Mouse (Mus musculus) cerebellum, postnatal 25 days (tissue): ENCODE measurements at regions not wholly inside any gene's neighbourhood (a gene's known extent, or its start where the extent isn't known, plus 50 kb on each side); places are given as distances from the start of the nearest gene placed in this dataset.

Experiments used
- DNase-seq, 2 experiments: peaks; one replicate each; pipeline ENCODE4 v3.0.0; 2021; ENCODE audit warnings: mixed read lengths in 2 of 2

DNA sequence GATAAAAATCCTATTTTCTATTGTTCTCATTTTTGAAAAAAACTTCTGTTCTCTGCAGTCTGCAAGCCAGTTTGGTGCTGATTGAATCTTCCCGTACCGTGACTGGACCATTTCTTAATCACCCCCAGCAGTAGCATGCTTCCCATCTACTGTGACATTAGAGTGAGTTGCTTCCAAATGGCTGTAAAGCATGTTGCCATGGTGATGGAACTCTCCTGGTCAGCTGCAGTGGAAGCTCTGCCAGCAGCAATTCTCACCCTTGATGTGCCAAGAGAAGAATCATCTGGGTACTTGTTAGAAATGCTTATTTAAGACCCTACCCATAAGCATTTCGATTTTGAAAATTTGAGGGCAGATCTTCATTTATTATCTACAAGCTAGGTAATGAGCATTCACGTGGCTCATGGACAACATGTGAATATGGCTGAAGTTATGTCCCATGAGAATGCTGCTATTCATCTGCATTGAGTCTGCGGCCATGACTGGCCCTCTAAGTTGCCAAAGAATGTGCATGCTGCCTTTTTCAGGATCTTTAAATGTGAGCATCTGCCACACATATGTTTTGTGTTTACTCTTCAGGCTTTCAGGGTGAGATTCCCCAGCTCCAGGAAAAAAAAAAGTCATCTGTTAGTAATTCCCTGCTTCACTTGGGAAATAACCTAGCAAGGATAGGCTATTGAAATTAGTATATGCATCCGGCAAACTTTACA, 62.8 kb downstream of the H2al1n start:
- peak in 1 of 2 experiments; percentile 14 for DNase-seq

DNA sequence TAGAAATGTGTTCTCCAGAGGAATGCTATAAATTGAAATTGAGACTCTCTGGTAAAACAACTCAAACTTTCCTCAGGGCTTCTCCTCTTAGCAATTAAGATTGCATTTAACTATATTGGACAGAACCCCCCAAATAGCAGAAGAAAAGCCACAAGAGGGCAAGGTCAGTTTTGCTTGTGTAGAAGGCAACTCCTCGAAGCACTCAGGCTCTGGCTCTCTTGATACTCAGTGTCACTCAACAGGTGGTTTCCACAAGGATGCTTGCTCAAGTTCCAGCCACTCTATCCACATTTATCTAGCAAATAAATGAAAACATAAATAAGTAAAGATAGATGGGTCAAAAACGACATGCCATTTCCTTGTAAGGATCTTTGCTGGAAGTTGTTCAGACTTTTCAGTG, 68.4 kb downstream of the H2al1n start:
- no peak for DNase-seq

DNA sequence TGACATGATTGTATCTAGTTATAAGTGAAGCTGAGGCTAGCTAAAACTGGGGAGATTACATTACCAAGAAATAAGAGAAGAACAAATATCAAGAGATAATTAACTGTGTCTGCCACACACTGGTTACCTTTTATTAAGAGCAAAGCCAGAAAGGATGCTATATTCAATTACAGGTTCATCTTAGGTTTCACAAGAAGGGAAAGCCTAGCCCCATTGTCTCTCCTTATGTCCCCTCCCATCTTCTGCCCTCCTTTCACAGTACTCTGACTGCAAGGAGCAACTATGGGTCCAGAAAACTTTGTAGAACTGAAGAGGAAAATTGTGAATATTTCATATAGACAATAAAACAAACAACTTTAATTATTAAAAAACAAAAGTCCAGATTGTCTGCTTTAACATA, 68.8 kb downstream of the H2al1n start:
- no peak for DNase-seq

DNA sequence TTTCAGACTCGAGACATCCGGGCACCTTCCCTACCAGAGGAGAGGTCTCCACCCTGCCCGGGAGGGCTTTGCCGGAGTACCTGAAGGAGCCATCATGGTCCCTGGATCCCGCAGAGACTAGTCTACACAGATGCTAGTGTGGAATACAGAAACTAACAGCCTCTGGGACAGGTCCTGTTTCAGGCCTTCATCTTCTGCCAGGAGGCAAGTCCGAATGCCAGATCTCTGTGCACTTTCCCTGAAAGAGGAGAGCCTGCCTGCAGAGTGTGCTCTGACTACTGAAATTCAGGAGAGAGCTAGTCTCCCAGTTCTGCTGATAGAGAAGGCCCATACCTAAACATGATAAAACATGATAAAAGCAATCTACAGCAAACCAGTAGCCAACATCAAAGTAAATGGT, 83.9 kb downstream of the H2al1n start:
- no peak for DNase-seq

DNA sequence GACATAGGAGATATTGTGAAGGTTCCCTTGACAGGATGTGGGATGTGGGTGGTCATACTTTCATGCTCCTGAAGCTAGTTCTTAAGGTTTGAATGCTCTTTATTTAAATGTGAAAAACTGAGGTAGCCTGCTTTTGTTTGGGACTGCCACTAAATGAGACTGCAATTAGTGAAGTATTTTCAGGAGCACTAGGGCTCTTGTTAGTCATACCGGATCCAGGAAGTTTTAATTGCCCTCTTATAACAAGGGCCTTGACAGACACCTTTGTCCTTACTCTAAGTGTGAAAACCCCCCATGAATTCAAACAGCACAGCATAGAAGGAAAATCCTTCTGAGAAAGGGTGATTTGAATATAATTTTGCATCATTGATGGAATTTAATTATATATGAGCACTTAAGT, 91.2 kb downstream of the H2al1n start:
- no peak for DNase-seq

DNA sequence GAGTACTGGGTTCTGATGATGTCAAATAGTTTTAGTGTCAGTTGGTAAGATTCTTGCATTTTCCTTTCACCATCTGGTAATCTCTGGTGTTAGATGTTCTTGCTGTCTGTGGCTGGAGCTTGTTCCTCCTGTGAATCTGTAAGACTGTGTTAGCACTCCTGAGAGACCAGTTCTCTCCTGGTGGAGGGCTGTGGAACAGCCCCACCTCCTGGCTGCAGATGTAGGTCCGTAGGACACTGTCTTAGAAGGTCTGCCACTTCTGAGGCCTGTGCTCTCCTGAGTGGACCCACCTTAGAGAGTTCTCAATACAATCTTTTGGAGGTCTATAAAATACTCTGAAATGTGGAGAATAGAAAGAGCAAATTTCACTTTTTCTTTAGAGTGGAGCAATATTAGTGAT, 101.8 kb downstream of the H2al1n start:
- no peak for DNase-seq

DNA sequence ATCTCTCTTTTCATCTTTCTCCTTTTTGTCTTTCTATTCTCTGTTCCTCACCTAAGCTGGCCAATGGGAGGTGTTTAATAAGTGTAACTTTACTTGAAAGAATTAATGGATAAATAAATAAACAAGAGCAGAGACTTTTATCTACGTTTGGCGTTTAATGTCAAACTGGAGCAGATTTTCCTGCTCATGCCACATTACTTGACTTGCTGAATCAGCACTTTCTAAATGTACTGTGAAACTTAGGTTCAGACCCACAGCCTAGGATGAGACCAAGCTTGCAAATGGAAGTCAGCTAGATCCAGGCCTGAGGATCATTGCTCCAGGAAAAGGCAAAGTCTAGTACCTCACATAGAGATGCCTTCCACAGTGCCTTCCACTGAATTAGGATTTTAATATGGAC, 141.5 kb downstream of the H2al1n start:
- DNase-seq: no peak

DNA sequence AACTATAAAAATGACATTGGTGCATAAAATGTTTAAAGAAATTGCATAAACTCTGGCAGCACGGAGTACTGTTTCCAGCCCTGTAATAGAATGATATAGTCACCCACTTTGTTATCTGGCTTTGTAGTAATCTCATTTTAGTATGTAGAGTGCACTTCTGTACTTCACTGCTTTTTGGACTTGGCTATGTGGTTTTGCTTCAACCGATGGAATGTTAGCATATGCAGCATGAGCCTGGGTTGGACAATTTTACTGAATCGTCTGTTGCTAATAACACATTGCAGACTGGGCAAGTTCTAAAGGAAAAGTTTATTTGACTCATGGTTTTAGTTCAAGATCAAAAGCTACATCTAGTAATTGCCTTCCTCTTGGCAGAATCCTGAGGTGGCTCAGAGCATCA, 142.4 kb downstream of the H2al1n start:
- no peak for DNase-seq

DNA sequence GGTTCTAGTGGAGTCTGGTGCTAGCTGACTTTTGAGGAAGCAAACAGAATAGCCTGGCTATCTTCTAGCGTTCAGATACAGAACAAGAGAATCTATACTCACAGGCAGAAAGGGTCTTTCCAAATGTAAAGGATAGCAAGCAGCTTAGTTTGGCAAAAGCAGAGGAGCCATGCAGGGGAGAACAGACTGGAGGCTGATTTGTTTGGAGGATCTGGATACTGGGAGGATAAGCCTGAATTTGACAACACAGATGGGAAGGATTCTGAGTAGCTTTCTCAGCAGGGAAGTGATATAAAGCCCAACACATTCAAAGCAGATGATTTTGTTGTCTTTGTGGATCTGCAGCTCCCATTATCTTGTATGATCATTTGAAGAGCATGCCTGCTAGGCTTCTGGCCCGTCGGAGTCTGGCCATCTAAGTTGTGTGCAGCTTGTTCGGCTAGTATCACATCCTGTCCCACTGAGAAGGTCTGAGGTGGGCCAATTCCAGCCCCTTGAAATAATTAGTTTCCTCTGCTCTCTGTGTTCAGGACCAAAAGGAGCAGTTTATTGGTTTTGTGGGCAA, 145.6 kb downstream of the H2al1n start:
- peak; percentile 21 to 26 for DNase-seq
